Mouse (Mus musculus) G1E (cell line): ENCODE data around the gene Otop2.

Source experiments
- CTCF ChIP-seq: IDR thresholded peaks from 2 replicates; pipeline ENCODE4 v1.5.1; 2012; ENCODE audit warnings: low read depth, low read length, inconsistent platforms, mixed read lengths
- GATA1 ChIP-seq: IDR thresholded peaks from 2 replicates; pipeline ENCODE4 v1.6.1; 2012; ENCODE audit warnings: borderline replicate concordance, low read length, inconsistent platforms, mixed read lengths

DNA sequence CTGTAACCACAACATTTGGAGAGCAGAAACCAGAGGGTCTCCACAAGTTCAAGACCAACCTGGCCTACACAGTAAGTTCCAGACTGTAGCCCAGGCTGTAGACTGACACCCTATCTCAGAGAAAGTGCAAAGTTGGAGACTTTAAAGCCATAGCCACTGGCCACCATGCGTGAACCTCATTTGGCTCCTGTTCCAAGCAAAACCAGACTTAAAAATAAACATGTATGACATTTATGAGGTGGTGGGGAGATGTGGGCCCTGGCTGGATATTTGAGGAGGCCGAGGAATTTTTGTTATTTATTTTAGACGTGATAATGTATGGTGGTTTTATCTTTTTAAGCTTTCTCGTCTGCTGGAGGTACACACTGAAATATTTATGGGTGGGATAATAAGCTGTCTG lies 47.8 kb upstream of the Otop2 start:
- TF ChIP-seq CTCF (no peak), GATA1 (no peak)
